Mouse (Mus musculus): ENCODE measurements around the gene Med14. TPM values are rescaled to one million over a fixed set of nuclear protein-coding genes. Genes with fewer than 3 reads are reported as not detected.

Gene Med14
- 10 to 100 TPM in 1 of 2 experiments, 1 to 10 TPM in 1; 7.1 to 11.7 TPM for polyA plus RNA-seq (2017; shearing (Covaris generic))

DNA sequence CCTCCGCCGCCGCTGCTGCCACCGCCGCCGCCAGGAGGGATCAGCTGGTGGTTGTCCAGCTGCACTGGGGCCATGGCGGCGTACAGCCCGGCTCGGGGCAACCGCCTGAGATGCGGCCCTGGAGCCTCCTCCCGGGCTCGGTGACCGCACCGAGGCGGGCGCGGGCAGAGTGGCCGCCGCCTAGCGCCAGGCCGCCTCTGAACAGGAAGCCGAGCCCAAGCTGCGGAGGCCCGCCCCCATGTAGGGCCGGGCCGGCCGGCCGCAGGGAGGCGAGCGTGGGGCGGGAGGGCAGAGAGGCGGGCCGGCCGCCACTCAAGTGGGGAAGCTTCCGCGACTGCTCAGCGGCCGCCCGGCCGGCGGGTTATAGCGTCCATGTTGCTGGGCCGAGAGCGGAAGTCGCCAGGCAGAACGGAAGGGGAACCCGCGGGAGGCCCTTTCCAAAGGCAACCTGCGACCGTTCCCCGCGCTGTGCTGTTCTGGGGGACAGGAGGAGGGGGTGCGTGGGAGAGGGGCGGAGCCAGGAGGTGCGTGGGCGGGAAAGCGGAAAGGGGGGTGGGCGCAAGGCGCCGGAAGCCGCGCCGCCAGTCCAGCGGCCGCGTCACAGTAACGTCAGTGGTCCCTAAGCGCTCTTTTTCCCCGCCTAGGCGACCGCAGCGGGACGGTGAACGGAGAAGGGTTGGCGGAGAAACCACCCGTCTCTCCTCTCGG lies at the start of gene Med14:
Gene Med14, minus strand, starts transcription at position 448 of the 708 bp plus-strand sequence.
- ATAC-seq, result peak; percentile 72

DNA sequence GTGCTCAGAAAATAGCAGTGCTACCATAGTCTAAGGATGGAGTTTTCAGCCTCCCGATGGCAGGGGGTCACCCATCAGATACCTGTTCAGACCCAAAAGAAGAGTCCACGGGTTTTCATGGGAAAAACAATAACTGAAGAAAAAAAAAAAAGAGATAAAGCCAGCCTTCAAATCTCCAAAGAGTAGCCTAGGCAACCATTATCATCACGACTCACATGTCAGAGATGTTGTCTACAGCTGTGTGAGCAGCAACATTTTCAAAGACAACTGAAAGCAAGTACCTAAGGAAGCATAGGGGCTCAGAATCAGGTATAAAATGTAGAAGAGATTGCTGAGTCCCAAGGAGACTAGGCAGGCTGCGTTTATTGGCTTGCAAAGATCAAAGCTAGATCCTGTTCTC lies 38.7 kb upstream of the Med14 start:
- no peak for ATAC-seq

DNA sequence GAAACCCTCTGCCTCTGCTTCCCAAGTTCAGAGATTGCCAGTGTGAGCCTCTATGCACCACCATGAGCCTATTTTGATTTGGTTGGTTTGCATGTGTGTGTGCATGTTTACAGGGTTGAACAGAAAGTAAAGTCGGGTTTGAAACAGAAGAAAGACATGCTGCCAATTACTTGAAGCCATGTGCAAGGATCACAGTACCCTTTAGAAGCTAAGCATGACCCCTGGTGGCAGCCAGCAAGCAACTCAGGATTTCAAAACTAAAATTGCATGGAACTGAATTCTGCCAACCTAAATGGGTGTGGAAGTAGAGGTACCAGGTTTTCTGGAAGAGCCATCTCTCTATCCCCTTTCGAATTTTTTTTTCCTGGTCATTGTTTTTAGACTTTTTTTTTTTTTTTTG lies 33.0 kb upstream of the Med14 start:
- ATAC-seq, result peak; percentile 83

DNA sequence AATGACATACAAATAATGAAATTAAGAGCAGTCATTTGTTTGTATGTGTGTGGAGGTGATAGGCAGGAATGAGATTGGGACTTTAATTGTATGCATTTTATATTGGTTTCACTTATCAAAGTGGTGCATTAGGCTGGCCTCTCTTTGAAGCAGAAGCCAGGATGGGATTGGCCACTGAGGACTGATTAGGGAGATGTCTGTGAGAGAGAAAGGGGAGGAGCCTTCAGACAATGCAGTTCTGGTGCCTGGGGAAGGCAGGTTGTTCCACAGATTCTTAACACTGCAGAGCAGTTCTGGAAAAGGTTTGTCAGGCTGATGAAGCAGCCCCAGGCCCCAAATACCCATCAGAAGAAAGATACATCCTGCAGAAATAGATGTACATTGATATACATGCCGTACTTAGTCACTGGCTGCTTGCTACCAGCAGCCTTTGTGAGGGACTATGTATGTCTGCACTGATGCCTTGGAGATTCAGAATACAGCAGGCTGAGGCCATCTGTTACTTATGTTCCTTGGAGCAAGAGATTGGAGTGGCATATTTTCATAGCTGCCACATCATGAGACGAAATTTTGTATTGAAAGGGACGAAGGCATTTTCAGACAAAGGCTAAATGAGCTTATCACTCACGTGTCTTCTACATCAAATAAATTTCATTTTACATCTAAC lies 29.9 kb upstream of the Med14 start:
- no peak for ATAC-seq

DNA sequence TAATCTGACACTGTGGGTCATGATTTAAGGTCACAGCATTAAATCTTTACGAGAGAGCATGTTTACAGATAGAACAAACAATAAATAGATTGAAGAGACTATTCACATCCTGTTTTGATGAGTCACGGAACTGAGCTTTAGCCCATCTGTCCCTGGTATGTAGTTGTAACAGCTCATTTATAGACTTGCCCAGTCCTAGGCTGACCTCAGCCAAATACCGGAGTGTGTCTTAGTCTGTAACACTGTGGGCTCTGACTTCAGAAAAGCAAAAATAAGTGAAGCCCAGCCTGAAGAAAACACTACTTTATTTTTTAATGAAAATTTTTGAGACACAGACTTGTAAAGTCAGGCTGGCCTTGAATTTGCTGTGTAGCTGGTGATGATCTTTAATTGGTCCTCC lies 11.4 kb upstream of the Med14 start:
- ATAC-seq, result no peak

DNA sequence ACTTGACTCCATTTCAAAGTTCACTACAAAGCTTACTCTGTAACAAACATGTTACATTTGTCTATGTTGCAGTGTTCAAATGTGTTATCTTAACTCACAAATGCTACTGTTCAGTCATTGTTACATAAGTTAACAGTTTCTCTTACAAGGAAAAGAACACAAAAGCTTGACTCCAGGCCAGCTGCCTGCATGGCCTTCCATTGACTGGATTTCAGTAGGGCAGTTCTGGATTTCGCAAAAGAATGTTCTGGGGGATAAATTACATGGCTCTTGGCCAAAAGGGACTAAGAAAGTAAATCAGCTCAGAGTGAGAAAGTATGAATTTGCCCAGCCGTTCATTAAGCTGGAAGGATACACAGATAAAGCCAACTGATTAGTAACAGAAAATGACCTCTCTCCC lies 9.7 kb upstream of the Med14 start:
- no peak for ATAC-seq

DNA sequence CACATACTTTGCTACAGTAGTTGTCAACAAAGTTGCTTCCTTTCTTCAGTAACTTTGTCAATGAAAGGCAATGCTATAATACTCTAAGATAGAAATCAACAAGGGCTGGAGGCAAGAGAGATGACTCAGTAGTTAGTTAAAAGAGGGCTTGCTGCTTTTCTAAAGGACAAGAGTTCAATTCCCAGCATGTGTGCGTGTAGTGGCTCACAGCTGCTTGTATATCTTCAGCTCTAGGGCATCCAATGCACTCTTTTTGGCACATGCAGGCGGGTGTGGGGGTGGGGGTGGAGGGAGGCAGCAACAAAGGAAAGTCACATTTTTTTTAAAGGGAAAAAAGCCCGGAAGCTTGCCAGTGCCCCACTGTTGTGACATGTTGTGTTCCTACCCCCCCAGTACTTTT lies 6.7 kb upstream of the Med14 start:
- ATAC-seq, result no peak

DNA sequence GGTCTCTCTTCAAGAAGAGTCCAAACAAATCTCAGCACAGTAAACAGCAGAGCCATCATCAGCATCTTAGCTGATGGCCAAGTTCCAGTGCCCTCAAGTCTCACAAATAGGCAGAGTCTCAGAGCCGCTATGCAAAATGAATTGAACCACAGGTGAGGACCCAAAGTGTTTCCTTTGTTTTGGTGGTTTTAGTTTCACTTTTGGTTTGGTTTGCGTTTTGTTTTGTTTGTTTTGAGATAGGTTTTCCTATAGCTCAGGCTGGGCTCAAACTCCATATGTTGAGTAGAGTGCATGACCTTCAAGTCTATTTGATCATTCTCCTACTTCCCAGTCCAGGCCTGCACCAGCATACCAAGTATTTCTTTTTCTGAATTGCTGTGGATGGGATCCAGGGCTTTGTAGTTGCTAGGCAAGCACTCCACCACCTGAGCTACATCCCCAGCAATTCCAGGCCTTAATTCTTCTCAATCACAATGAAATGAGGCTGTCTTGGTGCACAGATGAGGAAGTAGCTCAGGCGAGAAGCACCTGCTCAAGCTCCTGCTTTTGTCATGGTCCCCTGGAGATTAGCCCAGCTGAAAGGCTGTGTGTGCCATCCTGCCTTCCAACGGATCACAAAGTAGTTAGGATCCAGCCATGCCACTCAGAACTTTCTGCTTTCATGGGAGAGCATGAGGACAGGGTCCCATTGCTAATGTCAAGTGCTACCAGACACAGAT lies 5.1 kb upstream of the Med14 start:
- peak; percentile 39 for ATAC-seq

DNA sequence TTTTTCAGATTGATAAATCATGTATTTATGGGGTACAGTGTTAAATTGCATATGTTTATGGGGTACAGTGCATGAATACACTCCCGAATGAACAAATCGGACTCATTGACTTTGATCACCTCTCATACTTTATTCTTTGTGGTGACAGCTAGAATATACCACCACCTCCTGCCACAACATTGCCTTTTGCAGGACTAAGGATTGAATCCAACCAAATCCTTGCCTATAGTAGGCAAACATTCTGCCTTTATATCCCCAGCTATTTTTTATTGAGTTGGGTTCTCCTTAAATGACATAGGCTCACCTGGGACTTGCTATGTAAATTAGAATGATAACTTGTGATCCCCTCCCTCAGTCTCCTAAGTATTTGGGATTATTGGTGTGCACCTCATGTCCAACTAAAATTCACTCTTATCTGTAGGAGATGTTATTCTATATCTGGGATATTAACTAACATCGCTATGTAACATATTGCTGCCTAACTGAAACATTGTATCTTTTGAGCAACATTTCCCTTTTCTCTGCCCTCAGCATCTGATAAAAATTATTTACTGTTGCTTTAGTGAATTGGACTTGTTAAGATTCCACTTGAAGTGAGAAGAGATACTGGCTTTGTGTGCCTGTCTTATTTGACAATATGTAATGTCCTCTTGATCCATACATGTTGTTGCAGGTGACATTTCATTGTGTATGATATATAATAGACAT lies 1.4 kb upstream of the Med14 start:
- no peak for ATAC-seq

DNA sequence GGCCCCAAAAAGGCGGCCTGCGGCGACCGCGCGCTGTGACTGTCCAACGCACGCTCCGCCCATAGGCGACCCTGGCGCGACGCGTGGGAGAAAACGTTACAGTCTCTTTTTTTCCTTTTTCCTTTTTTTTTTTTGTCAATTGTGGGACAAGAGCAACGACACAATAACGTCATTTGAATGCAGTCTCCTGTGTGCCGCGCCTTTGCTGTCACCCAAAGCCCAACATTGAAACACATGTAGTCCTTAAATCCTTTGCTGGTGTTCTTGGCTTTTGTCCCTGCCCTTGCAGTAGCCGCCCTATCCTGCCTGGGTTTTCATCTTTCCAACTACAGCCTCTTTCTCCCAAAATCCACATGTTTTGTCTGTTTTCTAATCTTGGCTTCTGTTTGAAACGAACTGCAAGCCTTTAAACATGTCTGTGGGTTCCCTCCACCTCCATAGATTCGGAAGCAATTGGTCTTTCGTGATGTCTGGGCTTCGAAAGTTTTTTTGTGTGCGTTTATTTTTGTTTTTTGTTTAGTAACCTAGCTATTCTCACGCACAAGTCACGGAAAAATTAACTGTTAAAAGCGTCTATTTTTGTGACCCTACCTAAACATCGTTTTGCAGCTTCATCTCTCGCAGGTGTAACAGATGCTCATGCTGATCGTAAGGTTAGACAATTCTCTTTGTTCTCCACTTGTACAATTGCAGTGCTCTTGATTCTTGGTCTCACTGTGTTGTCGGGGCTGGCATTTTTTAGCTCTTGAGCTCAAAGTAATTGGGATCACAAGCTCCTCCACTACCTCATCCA lies 657 bp upstream of the Med14 start:
- peak; percentile 32 for ATAC-seq

DNA sequence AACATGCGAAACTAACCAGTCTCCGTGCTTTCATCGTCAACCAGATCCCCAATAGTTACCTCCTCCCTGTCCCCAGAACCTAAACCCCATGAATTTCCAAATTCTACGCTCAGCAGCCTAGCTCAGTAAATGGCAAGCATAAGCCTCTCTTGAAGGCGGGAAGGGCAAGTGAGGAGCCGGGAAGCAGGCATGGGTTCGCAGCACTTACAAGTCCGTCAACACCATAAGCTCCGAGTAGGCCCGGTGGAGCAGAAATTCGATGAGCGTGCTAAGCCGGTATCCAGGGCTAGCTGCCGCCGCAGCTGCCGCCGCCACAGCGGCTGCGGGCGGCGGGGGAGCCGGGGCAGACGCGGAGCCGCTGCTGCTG lies 631 bp downstream of the Med14 start:
- peak; percentile 13 for ATAC-seq

DNA sequence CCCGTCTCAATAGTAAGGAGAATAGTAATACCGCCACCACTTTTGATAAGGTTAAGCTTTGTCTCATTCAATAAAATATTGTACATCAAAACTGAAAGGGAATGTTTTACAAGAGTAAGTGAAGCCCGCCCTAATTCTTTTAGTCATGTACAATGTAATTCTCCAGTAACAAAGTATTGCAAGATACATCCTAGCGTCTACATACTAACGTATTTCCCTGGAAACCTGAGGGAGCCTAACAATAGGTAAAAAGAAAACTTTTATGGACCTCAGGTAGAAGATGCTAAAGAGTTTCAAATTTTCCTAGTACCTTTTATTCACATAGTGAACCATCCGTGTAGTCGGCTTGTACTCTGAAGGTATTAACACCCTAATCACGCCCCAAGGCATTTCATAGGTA lies 1.4 kb downstream of the Med14 start:
- ATAC-seq, result no peak

DNA sequence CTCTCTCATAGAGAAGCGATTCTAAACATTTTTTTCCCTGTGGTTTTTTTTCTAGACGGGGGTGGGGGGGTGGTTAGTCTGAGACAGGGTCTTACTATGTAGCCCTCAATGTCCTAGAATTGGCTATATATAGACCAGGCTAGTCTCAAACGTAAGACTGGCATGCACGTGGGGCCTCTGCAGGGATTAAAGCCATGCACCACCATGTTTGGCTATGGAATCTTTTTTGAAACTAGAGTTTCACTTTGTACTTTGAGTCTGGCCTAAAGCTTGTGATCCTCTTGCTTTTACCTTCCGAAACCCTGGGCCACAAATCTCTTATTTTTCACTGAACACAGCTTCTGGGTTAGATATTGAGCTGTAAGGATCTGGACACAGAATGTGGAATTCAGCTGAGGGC lies 2.2 kb downstream of the Med14 start:
- ATAC-seq, result no peak

DNA sequence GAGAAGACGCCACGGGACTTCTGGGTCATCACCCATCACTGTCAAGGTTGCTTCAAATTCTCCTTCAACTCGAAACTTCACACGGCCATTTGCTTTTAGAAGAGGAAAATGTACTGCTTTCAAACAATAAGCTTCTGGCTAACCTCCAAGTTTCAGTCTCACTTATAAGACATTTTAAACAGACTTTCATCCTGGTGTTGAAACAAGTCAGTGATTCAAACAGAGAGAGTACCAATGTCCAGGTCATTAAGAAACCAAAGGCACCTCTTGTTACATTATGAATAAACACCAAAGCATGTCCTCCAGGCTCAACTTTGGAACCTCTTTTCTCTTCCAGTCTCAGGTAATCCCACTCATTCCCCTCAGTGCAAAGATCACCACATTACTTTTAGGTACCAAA lies 14.0 kb downstream of the Med14 start:
- ATAC-seq, result no peak

DNA sequence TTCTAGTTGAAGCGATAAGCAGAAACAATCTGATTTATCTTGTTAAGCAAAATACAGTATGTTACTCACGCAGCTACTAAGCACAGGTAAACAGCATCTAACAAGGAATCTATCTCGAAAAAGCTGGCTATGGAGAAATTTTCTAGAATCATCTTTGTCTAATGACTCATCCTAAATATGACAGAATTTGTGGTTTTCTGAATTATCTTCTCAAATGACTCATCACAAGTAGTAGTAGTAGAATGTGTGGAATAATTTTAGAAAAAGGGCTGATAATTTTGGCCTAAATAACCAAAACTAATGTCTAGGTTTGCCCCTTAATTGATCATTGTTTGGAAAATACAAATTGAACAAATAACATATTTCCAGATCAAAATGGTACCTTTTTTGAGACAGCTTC lies 15.1 kb downstream of the Med14 start:
- ATAC-seq, result no peak

DNA sequence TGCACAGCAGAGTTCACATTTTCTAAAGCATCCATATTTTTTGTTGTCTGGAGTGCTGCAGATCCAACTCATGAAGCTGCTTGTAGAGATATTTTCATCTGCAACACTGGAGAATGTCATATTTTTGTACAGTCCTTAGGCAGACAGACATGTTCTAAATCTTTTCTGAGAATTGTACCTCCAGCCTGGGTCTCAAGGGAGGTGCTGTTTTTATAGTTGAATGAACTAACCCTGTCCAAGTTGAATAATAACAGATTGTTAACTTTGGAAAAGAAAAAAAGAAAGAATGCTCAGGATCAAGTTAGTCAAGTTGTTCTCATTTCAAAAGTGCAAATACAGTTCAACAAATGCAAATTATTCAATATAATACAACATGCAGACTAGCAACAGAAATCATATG lies 21.5 kb downstream of the Med14 start:
- no peak for ATAC-seq

DNA sequence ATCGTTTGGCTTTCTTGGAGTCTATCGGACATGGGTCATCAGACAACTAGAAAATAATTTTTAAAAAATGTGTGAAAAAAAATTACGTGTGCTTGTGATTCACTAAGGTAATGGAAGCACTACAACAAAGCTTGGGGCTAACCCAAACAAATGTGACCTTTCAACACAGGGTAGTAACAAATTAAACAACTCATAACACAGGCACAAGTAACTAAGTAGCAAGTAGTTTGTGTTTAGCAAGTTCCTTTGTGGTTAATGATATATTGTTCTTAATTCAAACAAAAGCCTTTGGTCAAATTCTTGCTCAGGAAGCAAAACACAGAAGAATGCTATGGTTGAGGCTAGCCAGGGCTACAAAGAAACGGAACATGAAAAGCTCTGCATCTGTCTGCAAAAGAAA lies 45.8 kb downstream of the Med14 start:
- no peak for ATAC-seq

DNA sequence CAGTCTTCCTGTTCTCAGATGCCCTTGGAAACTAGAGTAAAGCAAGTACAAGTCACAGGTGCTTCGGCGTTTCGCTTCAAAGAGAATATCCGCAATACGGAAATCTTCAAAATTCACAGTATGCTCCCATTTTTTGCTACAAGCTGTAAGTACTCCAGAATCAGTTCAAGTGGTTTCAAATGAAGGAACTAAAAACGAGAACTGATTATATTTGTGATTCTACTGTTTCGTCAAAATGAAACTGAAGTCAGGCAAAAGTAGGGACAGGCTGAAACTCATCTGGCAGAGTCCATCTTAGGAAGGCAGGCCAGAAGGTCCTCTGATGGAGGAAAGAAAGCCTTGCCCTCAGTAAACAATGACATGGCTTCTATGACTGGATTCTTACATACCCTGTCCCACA lies 48.1 kb downstream of the Med14 start:
- no peak for ATAC-seq

DNA sequence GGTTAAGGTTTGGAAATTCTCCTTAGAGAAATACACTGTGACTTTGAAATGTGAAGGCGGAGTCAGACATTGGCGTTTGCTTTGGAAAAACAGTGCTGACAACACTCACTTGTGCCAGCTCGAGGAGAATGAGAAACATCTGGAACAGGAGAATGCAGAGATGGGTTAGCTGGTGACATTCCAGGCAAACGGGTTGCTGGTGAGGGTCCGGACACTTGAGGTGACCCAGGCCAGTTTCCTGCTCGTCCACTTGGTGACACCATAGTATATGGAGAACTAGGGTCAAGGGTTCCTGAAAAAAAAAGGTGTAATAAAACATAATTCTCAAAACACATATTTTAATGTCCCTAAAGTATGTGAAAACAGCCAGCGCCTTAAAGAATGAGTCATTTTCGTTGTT lies 75.0 kb downstream of the Med14 start:
- no peak for ATAC-seq

DNA sequence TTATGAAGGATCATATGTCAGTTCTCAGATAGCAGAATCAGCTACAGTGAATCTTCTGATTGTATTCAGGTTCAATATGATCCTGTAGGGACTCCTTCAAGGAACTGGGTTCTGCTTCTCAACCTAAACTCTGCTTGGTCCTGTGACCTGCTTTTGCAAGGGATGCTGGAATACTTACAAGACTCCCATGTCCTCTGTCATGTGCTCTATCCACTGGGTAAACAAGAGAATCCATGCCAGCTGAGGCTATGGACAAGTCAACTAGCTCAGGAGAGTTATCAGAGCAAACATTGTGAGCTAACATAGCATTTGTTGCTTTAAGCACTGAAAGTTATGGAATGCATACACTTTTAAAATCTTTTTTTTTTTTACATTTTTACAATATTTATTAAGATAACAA lies 75.8 kb downstream of the Med14 start:
- no peak for ATAC-seq

DNA sequence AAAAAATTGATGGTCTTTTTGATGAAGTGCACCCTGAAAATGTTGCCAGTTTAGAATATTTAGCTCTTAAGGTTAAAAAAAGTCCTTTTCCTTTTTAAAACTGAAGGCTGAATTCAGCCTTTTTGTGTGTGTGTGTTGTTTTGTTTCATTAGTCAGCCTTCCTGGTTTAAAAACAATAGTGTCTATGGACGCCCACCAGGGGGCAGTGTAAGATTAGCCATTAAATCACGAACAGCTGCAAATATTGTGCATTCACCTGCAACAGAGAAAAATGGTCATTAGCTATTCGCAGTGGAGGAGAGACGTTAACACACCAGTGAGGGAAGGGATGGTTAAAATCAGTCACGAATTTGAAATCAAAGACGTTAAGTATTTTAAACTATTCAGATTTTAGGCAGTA lies 84.5 kb downstream of the Med14 start:
- peak; percentile 21 for ATAC-seq

DNA sequence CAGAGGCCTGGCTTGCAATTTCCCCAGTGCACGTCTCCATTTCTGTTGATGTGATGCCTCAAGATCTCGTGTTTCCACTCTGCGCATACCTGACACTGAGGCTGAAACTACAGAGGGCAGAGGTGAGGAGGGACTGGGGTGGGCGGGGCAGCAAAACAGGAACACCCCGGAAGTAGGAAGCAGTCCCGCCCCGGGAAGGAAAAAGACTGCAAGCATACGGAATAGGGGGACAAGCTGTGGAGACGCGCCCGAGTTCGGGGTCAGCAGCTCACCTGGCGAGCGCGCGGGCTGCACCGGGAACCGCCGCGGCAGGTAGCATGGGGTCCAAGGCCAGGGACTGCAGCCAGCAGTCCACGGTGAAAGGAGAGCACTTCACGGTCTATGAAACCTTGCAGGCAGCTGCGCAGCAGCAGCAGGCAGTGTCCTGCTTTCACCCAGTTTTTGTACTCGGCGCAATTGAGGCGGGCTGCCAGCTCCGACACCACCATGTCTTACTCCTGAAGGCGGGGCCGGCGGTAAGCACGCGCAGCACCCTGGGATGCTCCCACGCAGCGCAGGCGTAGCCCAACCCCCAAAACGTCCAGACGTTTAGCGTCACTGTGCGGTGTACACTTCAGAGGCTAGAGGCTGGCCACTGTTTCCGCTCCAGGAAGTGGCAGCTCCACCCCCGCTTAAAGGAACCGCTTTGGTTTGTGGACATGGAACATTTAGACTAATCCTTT lies 88.7 kb downstream of the Med14 start, which contains the start of gene 1810030O07Rik:
Gene 1810030O07Rik, minus strand, starts transcription at position 615 of the 722 bp plus-strand sequence.
- peak; percentile 98 for ATAC-seq

Data from CD4-positive, CD25-positive, alpha-beta regulatory T cell, adult 4 months (primary cell).